Mouse (Mus musculus): ENCODE data around the gene Gng12.
A peak's percentile ranks its signal among the peaks of the same experiment; 100 is the strongest.
"Not testable (repeated sequence)": the region's sequence is repeated elsewhere in the genome, so short reads cannot be mapped to it uniquely, and the experiment has no call there.

Gng12 gene

GRCm38 (mm10) chr6:66896119-66896920 lies at the start of gene Gng12:
Gene Gng12 (plus strand): TSS chr6:66896397.
- no peak for DNase-seq (ENCODE audit: low read depth, low spot score)

GRCm38 (mm10) chr6:66848936-66849335 lies 47.3 kb upstream of the Gng12 start:
- no peak for DNase-seq (ENCODE audit: low read depth, low spot score)

- no peak for DNase-seq (ENCODE audit: low read depth, low spot score)
Measured at GRCm38 (mm10) chr6:66856236-66856635, 40.0 kb upstream of the Gng12 start.

GRCm38 (mm10) chr6:66858356-66858755 lies 37.8 kb upstream of the Gng12 start:
- no peak for DNase-seq (ENCODE audit: low read depth, low spot score)

GRCm38 (mm10) chr6:66859391-66859790 lies 36.8 kb upstream of the Gng12 start:
- no peak for DNase-seq (ENCODE audit: low read depth, low spot score)

- DNase-seq (ENCODE audit: low read depth, low spot score) = no peak
Measured at GRCm38 (mm10) chr6:66864463-66864862, 31.7 kb upstream of the Gng12 start.

- DNase-seq (ENCODE audit: low read depth, low spot score) = no peak
Measured at GRCm38 (mm10) chr6:66866295-66866694, 29.9 kb upstream of the Gng12 start.

GRCm38 (mm10) chr6:66877048-66877447 lies 19.1 kb upstream of the Gng12 start:
- not testable (repeated sequence) for DNase-seq (ENCODE audit: low read depth, low spot score)

GRCm38 (mm10) chr6:66890349-66891158 lies 5.6 kb upstream of the Gng12 start:
- no peak for DNase-seq (ENCODE audit: low read depth, low spot score)

- DNase-seq (ENCODE audit: low read depth, low spot score) = no peak
Measured at GRCm38 (mm10) chr6:66893950-66894349, 2.2 kb upstream of the Gng12 start.

- no peak for DNase-seq (ENCODE audit: low read depth, low spot score)
Measured at GRCm38 (mm10) chr6:66894999-66895398, 1.2 kb upstream of the Gng12 start.

GRCm38 (mm10) chr6:66896921-66897645 lies 886 bp downstream of the Gng12 start:
- DNase-seq (ENCODE audit: low read depth, low spot score) = no peak

- no peak for DNase-seq (ENCODE audit: low read depth, low spot score)
Measured at GRCm38 (mm10) chr6:66897994-66898393, 1.8 kb downstream of the Gng12 start.

GRCm38 (mm10) chr6:66901926-66902325 lies 5.7 kb downstream of the Gng12 start:
- DNase-seq (ENCODE audit: low read depth, low spot score) = no peak

GRCm38 (mm10) chr6:66903206-66903605 lies 7.0 kb downstream of the Gng12 start:
- peak; percentile 59 for DNase-seq (ENCODE audit: low read depth, low spot score)

- DNase-seq (ENCODE audit: low read depth, low spot score) = no peak
Measured at GRCm38 (mm10) chr6:66903720-66904119, 7.5 kb downstream of the Gng12 start.

- DNase-seq (ENCODE audit: low read depth, low spot score) = no peak
Measured at GRCm38 (mm10) chr6:66906244-66906643, 10.0 kb downstream of the Gng12 start.

GRCm38 (mm10) chr6:66908327-66908973 lies 12.3 kb downstream of the Gng12 start:
- no peak for DNase-seq (ENCODE audit: low read depth, low spot score)

- no peak for DNase-seq (ENCODE audit: low read depth, low spot score)
Measured at GRCm38 (mm10) chr6:66910493-66911435, 14.6 kb downstream of the Gng12 start.

GRCm38 (mm10) chr6:66913355-66913754 lies 17.2 kb downstream of the Gng12 start:
- no peak for DNase-seq (ENCODE audit: low read depth, low spot score)

All from telencephalon, adult 2 months (tissue).